Mouse (Mus musculus): ENCODE data around the gene Gdf1. TPM values are rescaled to one million over a fixed set of nuclear protein-coding genes. Genes with fewer than 3 reads are reported as not detected.
A peak's percentile ranks its signal among the peaks of the same experiment; 100 is the strongest.

Gdf1 gene
- total RNA-seq, 2 experiments from 2014 or later, result 6.6 to 13.0 TPM

DNA sequence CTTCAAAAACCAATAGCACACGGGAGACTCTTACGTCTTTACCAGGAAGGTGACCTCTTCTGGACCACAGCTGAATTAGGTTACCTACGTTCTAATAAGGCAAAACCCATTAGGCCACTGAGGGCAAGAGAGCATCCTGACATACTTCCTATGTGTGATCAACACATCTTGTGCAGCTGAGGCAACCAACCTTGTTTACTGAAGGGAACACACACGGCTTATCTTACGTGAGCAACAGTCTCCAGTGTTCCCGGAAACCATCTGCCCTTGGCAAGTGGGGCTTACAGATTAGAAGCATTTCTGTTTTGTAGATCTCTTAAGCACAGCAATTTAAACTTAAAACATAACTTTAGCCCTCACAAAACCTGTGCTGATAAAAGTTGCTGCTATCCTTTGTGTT is 2.1 kb upstream of the Gdf1 start:
- intact Hi-C loops (cut with DNase I), result no loop called here
- DNase-seq (ENCODE audit: extremely low spot score in 1 of 2, low spot score in 2 of 2), result no peak

DNA sequence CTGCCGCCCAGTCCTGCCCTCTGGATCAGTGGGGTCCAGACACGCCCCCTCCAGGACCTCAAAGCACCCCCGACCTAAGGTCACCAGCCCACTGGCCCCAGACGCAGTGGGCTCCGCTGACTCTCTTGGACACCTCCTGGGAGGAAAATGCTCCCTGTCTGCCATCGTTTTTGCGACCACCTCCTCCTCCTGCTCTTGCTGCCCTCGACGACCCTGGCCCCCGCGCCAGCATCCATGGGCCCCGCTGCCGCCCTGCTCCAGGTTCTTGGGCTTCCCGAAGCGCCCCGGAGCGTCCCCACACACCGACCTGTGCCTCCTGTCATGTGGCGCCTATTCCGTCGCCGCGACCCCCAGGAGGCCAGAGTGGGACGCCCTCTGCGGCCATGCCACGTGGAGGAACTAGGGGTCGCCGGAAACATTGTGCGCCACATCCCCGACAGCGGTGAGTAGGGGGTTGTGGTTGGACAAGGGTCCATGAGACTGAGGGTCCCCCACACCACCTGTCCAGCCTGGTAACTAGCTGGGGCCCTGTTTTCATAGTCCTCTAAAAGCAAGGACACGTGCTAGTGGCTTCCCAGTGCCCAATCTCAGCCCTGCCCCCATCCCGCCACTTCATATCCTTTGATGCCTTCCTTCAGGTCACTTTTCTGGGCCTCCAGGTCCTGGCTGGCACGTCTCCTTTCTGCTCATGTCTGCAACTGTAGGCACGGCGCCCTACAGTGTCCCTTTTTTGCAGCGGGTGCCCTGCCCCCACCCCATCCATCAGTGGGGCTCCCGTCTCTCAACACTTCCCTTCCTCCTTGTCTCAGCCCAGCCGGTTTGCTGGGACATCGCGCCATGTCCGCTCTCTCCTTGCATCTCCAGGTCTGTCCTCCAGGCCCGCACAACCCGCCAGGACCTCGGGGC is 471 bp downstream of the Gdf1 start:
- intact Hi-C loops (cut with DNase I), result no loop called here
- DNase-seq (ENCODE audit: extremely low spot score in 1 of 2, low spot score in 2 of 2), result peak in 1 of 2 experiments; percentile 59

DNA sequence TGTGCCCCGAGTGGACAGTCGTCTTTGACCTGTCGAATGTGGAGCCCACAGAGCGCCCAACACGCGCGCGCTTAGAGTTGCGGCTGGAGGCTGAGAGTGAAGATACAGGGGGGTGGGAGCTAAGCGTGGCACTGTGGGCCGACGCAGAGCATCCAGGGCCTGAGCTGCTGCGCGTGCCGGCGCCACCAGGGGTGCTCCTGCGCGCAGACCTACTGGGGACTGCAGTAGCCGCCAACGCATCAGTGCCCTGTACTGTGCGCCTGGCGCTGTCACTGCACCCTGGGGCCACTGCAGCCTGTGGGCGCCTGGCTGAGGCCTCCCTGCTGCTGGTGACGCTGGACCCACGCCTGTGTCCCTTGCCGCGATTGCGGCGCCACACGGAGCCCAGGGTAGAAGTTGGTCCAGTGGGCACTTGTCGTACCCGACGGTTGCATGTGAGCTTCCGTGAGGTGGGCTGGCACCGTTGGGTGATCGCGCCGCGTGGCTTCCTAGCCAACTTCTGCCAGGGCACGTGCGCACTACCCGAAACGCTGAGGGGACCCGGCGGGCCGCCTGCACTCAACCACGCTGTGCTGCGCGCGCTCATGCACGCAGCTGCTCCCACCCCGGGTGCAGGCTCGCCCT is 1.2 kb downstream of the Gdf1 start:
- DNase-seq (ENCODE audit: extremely low spot score in 1 of 2, low spot score in 2 of 2), result peak in 1 of 2 experiments; percentile 82
- intact Hi-C loops (cut with DNase I), result no loop called here

- DNase-seq (ENCODE audit: extremely low spot score in 1 of 2, low spot score in 2 of 2), result peak in 1 of 2 experiments; percentile 51
- intact Hi-C loops (cut with DNase I), result no loop called here
Measured at GRCm38 (mm10) chr8:70331526-70331925, 1.9 kb downstream of the Gdf1 start.

- intact Hi-C loops (cut with DNase I), result no loop called here
- DNase-seq (ENCODE audit: extremely low spot score in 1 of 2, low spot score in 2 of 2), result peak; percentile 59 to 86
Measured at GRCm38 (mm10) chr8:70332070-70332877, 2.7 kb downstream of the Gdf1 start.

GRCm38 (mm10) chr8:70332878-70333202 is 3.2 kb downstream of the Gdf1 start:
- peak in 1 of 2 experiments; percentile 35 for DNase-seq (ENCODE audit: extremely low spot score in 1 of 2, low spot score in 2 of 2)
- intact Hi-C loops (cut with DNase I), result no loop called here

DNA sequence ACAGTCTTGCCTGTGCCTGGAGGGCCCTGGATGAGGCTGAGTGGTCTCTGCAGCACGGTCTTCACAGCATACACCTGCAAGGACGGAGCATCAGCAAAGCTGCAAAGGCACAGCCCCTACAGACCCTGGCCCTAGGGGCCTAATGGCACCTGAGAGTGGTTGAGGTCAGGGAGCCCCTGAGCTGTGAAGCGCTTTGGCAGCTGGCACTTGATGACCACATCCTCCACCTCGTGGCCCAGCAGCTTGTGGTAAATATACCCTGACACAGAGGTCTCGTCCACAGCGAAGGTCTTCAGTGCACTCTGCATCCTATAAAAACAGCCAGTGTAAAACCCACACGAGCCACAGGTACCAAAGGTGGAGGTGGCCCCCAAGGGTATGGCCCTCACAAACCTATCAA is 9.3 kb downstream of the Gdf1 start:
- intact Hi-C loops (cut with DNase I), result no loop called here
- DNase-seq (ENCODE audit: extremely low spot score in 1 of 2, low spot score in 2 of 2), result no peak

GRCm38 (mm10) chr8:70340659-70341058 is 11.0 kb downstream of the Gdf1 start:
- intact Hi-C loops (cut with DNase I), result no loop called here
- no peak for DNase-seq (ENCODE audit: extremely low spot score in 1 of 2, low spot score in 2 of 2)

GRCm38 (mm10) chr8:70342007-70342406 is 12.4 kb downstream of the Gdf1 start:
- intact Hi-C loops (cut with DNase I), result loop anchor here (2.0 kb wide), 1 partner anchor 163 kb away; no protein-coding TSS in a partner anchor
- no peak for DNase-seq (ENCODE audit: extremely low spot score in 1 of 2, low spot score in 2 of 2)

DNA sequence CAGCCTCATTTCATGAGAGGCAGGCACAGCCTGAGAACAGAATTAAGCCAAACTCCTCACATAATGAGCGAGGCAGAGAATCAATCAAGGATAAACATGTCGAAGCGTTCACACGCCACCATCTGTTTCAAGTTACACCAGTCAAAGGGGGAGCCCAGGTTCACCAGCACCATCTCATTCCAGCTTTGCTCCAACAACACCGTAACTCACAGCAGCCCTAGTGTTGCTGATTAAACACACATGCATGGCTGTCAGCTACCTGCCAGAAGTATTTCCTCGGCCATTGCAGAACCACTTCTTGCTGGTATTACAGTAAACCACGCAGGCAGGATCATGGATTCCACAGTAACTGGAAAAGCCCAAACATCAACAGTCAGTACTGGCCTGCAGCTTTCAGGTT is 13.5 kb downstream of the Gdf1 start:
- no peak for DNase-seq (ENCODE audit: extremely low spot score in 1 of 2, low spot score in 2 of 2)
- intact Hi-C loops (cut with DNase I), result loop anchor here (2.0 kb wide), 1 partner anchor 162 kb away; no protein-coding TSS in a partner anchor

DNA sequence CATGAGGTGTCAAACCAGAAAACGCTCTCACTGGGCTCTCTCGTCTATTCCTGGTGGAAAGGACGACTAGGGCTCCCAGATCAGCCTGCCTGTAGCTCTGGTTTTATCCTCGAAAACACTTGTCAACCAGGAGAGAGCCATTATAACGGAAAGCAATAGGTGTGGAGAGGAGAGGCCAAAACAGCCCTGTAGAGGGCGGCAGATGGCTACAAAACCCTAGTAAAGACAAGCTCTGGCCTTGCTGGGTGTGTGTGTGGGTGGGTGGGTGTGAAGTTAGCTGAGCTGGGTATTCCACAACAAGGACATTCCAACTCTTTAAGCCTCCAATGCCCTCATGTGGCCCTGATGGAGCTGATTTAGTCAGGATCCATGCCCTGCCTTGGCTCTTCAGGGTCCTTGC is 14.1 kb downstream of the Gdf1 start:
- intact Hi-C loops (cut with DNase I), result loop anchor here (2.0 kb wide), 1 partner anchor 161 kb away; no protein-coding TSS in a partner anchor
- DNase-seq (ENCODE audit: extremely low spot score in 1 of 2, low spot score in 2 of 2), result peak in 1 of 2 experiments; percentile 62

- intact Hi-C loops (cut with DNase I), result no loop called here
- DNase-seq (ENCODE audit: extremely low spot score in 1 of 2, low spot score in 2 of 2), result no peak
Measured at GRCm38 (mm10) chr8:70344279-70344678, 14.7 kb downstream of the Gdf1 start.

GRCm38 (mm10) chr8:70347443-70347842 is 17.8 kb downstream of the Gdf1 start:
- intact Hi-C loops (cut with DNase I), result no loop called here
- DNase-seq (ENCODE audit: extremely low spot score in 1 of 2, low spot score in 2 of 2), result no peak

GRCm38 (mm10) chr8:70347860-70348420 is 18.3 kb downstream of the Gdf1 start:
- DNase-seq (ENCODE audit: extremely low spot score in 1 of 2, low spot score in 2 of 2), result no peak
- intact Hi-C loops (cut with DNase I), result no loop called here

GRCm38 (mm10) chr8:70351035-70351999 is 21.7 kb downstream of the Gdf1 start:
- DNase-seq (ENCODE audit: extremely low spot score in 1 of 2, low spot score in 2 of 2), result no peak
- intact Hi-C loops (cut with DNase I), result no loop called here

DNA sequence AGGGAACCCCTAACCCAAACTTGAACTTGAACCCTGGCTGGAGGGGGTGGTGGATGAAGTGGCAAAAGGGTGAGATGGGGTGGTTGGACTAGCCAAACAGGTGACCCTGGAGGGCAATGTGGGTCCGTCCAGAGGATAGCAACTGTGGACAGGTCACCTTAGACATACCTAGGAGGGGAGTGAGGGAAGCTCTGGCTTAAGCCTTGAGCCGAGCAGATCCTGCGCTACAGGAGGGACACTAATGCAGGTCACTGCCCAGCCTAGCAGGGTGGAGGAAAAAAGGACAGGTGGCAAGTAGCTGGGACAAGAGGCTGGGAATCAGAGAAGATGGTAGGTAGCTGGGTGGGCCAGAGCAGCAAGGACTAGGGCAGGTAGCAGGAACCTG is 22.4 kb downstream of the Gdf1 start:
- intact Hi-C loops (cut with DNase I), result no loop called here
- no peak for DNase-seq (ENCODE audit: extremely low spot score in 1 of 2, low spot score in 2 of 2)

GRCm38 (mm10) chr8:70352657-70353151 is 23.1 kb downstream of the Gdf1 start:
- peak in 1 of 2 experiments; percentile 57 for DNase-seq (ENCODE audit: extremely low spot score in 1 of 2, low spot score in 2 of 2)
- intact Hi-C loops (cut with DNase I), result no loop called here
